Mouse (Mus musculus) myocyte (in vitro differentiated cells): ENCODE data around the gene Triobp. TPM values are rescaled to one million over a fixed set of nuclear protein-coding genes. Genes with fewer than 3 reads are reported as not detected.

ENCODE experiments used
- H3K27me3 ChIP-seq: one replicate; pipeline ENCODE4 v1.6.1; 2011; ENCODE audit not compliant: control insufficient read depth, insufficient read depth, insufficient read length
- H3K36me3 ChIP-seq: one replicate; pipeline ENCODE4 v1.6.1; 2011; ENCODE audit not compliant: control insufficient read depth, insufficient read depth
- H3K4me2 ChIP-seq: one replicate; pipeline ENCODE4 v1.6.1; 2011; ENCODE audit warnings: low read depth, control low read depth
- H3K4me3 ChIP-seq: one replicate; pipeline ENCODE4 v1.5.1; 2011; ENCODE audit warnings: mild to moderate bottlenecking, control low read depth, moderate library complexity
- H3K79me2 ChIP-seq: one replicate; pipeline ENCODE4 v1.6.1; 2011; ENCODE audit not compliant: control insufficient read depth, insufficient read depth
- H3ac ChIP-seq: one replicate; pipeline ENCODE4 v1.6.1; 2011; ENCODE audit not compliant: control insufficient read depth, insufficient read length
- CEBPB ChIP-seq: IDR thresholded peaks from 2 replicates; pipeline ENCODE4 v1.6.1; 2011; ENCODE audit warnings: mild to moderate bottlenecking, moderate library complexity; ENCODE audit not compliant: poor library complexity, insufficient read depth, severe bottlenecking
- E2F4 ChIP-seq: IDR thresholded peaks from one replicate; pipeline ENCODE4 v1.6.1; 2011; ENCODE audit warnings: mild to moderate bottlenecking, control low read depth, moderate library complexity; ENCODE audit not compliant: insufficient read depth
- MAX ChIP-seq: IDR thresholded peaks from one replicate; pipeline ENCODE4 v1.6.1; 2011; ENCODE audit warnings: low read depth, mild to moderate bottlenecking, control low read depth
- MYOD1 ChIP-seq, 3 experiments: IDR thresholded peaks; one replicate each; pipeline ENCODE4 v1.6.1; 2011; ENCODE audit warnings: control low read depth in 2 of 3, low read depth in 2 of 3, mild to moderate bottlenecking in 2 of 3, moderate library complexity in 1 of 3; ENCODE audit not compliant: insufficient read length in 2 of 3, control insufficient read depth in 1 of 3
- MYOG ChIP-seq, 3 experiments: IDR thresholded peaks; one replicate each; pipeline ENCODE4 v1.6.1; 2011; ENCODE audit warnings: control low read depth in 2 of 3, low read depth in 2 of 3, mild to moderate bottlenecking in 2 of 3; ENCODE audit not compliant: insufficient read length in 2 of 3, control insufficient read depth in 1 of 3, insufficient read depth in 1 of 3
- POLR2A ChIP-seq: IDR thresholded peaks from one replicate; pipeline ENCODE4 v1.6.1; 2011; ENCODE audit warnings: low read depth, mild to moderate bottlenecking, control low read depth, moderate library complexity; ENCODE audit not compliant: insufficient read length
- POLR2AphosphoS2 ChIP-seq: IDR thresholded peaks from one replicate; pipeline ENCODE4 v1.6.1; 2011; ENCODE audit warnings: low read depth, control low read depth; ENCODE audit not compliant: insufficient read length
- REST ChIP-seq: IDR thresholded peaks from one replicate; pipeline ENCODE4 v1.6.1; 2011; ENCODE audit warnings: mild to moderate bottlenecking, control low read depth, moderate library complexity; ENCODE audit not compliant: insufficient read depth, insufficient read length
- SRF ChIP-seq: IDR thresholded peaks from one replicate; pipeline ENCODE4 v1.6.1; 2011; ENCODE audit warnings: low read depth; ENCODE audit not compliant: control insufficient read depth, insufficient read length
- TCF12 ChIP-seq: IDR thresholded peaks from one replicate; pipeline ENCODE4 v1.6.1; 2011; ENCODE audit warnings: mild to moderate bottlenecking, control low read depth; ENCODE audit not compliant: poor library complexity, insufficient read depth, severe bottlenecking
- TCF3 ChIP-seq: IDR thresholded peaks from one replicate; pipeline ENCODE4 v1.6.1; 2011; ENCODE audit warnings: low read depth, control low read depth; ENCODE audit not compliant: insufficient read length
- USF1 ChIP-seq: IDR thresholded peaks from one replicate; pipeline ENCODE4 v1.6.1; 2011; ENCODE audit warnings: low read depth, mild to moderate bottlenecking, control low read depth, moderate library complexity
- polyA plus RNA-seq: library from polyadenylated mRNA; unstranded; fragments of >200 nt; fragmentation: generic; extraction: Trizol; gene quantifications from one replicate; pipeline ENCODE4 v1.2.1, GENCODE M21; 2012; ENCODE audit warnings: missing spikeins

The Triobp gene
- polyA plus RNA-seq, 1 experiment = 19.9 TPM

DNA sequence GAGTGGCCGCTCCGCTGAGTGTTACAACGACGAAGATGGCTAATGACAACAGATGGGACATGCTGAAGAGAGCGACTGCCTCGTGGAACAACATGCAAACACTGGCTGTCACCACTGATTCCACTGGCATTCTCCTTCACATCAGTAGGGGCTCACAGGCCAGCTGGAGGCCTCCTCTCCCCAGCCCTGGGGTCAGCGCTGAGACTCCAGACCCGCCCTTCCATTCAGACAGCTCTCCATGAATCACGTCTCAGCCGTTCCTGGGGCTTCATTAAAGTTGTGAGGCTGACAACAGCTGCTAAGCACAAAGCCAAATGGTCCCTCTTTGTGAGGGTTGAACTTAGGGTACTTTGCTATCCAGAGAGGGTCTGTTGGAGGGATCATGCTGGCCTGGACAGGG lies 64.0 kb downstream of the Triobp start:
- no peak overlapping the region for H3ac ChIP-seq
- H3K4me3 ChIP-seq = no peak overlapping the region
- TF ChIP-seq MYOD1 (IDR thresholded peaks at IDR 0.05; ENCODE audit: control insufficient read depth in 1 of 3, insufficient read length in 2 of 3, low read depth in 2 of 3) (peak in 1 of 3 experiments; percentile 47), CEBPB (no peak), USF1 (no peak), MYOG (IDR thresholded peaks at IDR 0.05; ENCODE audit: control insufficient read depth in 1 of 3, insufficient read depth in 1 of 3, insufficient read length in 2 of 3, low read depth in 2 of 3) (peak in 2 of 3 experiments; percentile 6 to 13)
- no peak overlapping the region for H3K4me2 ChIP-seq
- no peaks in the 10 kb centered on the region for H3K36me3 ChIP-seq
- no peaks in the 10 kb centered on the region for H3K79me2 ChIP-seq
- peaks cover 6% of the 10 kb centered on the region for H3K27me3 ChIP-seq

DNA sequence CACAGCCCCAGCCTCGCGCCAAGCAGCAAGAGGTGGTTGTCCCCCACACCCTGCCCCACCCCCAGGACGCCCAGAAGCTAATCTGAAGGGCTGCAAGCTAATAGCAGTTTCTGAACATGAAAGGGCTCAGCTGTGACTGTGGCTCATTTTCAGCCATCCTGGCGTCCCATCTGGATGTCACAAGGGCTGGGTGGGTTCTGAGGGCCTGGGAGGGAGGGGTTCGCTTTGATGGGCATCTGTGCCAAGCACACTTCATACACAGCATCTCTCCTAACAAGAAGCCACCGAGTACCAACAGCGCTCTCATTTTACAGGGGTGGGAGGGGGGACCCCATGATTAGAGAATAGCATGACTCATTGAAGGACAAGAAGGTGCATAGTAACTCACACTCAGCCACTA lies 65.9 kb downstream of the Triobp start:
- Histone ChIP-seq H3K4me2 (no peak overlapping the region), H3K36me3 (no peaks in the 10 kb centered on the region), H3K4me3 (no peak overlapping the region), H3K79me2 (no peaks in the 10 kb centered on the region), H3K27me3 (peaks cover 6% of the 10 kb centered on the region), H3ac (no peak overlapping the region)
- TF ChIP-seq USF1 (no peak), CEBPB (no peak), MYOD1 (IDR thresholded peaks at IDR 0.05; ENCODE audit: control insufficient read depth in 1 of 3, insufficient read length in 2 of 3, low read depth in 2 of 3) (no peak), MAX (no peak), POLR2AphosphoS2 (no peak), SRF (no peak), TCF3 (no peak), POLR2A (no peak), E2F4 (no peak), MYOG (IDR thresholded peaks at IDR 0.05; ENCODE audit: control insufficient read depth in 1 of 3, insufficient read depth in 1 of 3, insufficient read length in 2 of 3, low read depth in 2 of 3) (no peak), TCF12 (no peak), REST (no peak)

DNA sequence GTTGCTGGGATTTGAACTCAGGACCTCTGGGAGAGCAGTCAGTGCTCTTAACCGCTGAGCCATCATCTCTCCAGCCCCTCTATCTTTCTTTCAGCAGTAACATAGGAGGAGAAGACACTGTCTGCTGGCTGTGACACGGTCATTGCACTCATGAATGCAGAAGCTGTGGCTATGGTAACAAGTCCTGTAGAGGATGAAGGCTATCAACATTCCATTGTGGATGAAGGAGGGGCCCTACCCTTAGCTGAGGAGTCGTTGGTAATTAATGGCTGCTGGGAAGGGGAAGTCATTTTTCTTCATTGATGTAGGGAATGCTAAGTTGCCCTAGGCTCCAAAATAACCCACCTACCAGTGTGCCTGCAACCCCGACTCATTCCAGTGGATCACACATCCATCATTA lies 70.7 kb downstream of the Triobp start:
- Histone ChIP-seq H3K79me2 (no peaks in the 10 kb centered on the region), H3K36me3 (no peaks in the 10 kb centered on the region), H3ac (no peak overlapping the region), H3K4me3 (no peak overlapping the region), H3K27me3 (peaks cover 23% of the 10 kb centered on the region), H3K4me2 (no peak overlapping the region)
- TF ChIP-seq TCF12 = no peak

DNA sequence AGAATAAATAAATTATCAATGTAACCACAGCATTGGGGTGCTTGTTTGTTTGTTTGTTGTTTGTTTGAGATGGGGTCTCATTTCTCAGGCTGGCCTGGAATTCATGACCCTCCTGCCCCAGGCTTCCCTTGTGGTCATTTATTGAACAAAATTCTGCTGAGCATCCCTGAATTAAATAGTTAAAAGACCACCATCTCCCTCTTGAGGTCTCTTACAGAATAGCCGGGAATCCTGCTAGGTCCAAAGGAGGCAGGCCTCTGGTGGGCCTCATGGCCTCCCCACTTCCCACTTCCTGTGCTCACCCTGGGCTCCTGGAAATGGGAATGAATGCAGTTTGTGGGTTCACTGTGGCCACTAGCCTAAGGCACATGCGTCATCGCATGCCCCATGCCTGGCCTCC lies 71.4 kb downstream of the Triobp start:
- no peaks in the 10 kb centered on the region for H3K36me3 ChIP-seq
- TF ChIP-seq E2F4 = no peak
- TF ChIP-seq CEBPB = no peak
- no peak for TF ChIP-seq TCF12
- TF ChIP-seq USF1 = no peak
- TF ChIP-seq MYOG (IDR thresholded peaks at IDR 0.05; ENCODE audit: control insufficient read depth in 1 of 3, insufficient read depth in 1 of 3, insufficient read length in 2 of 3, low read depth in 2 of 3) = no peak
- no peak for TF ChIP-seq MAX
- no peak for TF ChIP-seq TCF3
- no peak for TF ChIP-seq REST
- TF ChIP-seq POLR2AphosphoS2 = no peak
- no peak for TF ChIP-seq MYOD1 (IDR thresholded peaks at IDR 0.05; ENCODE audit: control insufficient read depth in 1 of 3, insufficient read length in 2 of 3, low read depth in 2 of 3)
- TF ChIP-seq POLR2A = no peak
- TF ChIP-seq SRF = no peak
- no peak overlapping the region for H3K4me2 ChIP-seq
- H3K27me3 ChIP-seq = peaks cover 28% of the 10 kb centered on the region
- H3K79me2 ChIP-seq = no peaks in the 10 kb centered on the region
- no peak overlapping the region for H3K4me3 ChIP-seq
- no peak overlapping the region for H3ac ChIP-seq

DNA sequence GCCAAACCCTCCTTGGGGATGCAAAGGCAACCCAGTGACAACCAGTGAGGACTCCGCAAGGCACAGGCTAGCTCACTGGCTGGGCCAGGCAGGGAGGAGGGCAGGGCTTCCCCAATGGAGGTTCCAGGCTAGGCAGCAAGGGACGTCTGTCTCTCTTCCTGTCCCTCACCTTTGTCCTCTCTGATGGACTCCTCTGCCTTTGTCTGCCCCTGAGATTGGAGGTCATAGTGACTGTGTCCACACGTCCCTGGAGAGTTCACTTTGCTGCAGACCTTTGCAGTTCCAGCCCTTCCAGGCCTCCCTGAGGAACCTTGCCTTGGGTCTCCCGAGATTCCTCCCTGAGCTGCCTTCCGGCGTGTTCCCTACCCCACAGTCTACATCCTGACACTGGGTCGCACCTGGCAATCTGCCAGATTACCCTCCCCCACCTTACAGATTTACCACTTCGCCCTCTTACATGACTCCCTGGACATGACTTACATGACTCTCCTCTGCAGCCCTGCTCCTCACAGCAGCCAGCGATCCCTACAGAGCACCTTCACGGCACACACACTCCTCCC lies 75.2 kb downstream of the Triobp start:
- Histone ChIP-seq H3ac (no peak overlapping the region), H3K4me3 (no peak overlapping the region), H3K79me2 (no peaks in the 10 kb centered on the region), H3K36me3 (no peaks in the 10 kb centered on the region), H3K27me3 (peaks cover 36% of the 10 kb centered on the region), H3K4me2 (no peak overlapping the region)
- TF ChIP-seq MYOD1 (IDR thresholded peaks at IDR 0.05; ENCODE audit: control insufficient read depth in 1 of 3, insufficient read length in 2 of 3, low read depth in 2 of 3) = no peak
